ENCODE assay signal across 23 mouse cellular contexts in genomic region chr3:108312414-108312813, GRCm38 (mm10). TPM values are rescaled to one million over a fixed set of nuclear protein-coding genes. Genes with fewer than 3 reads are reported as not detected.
DNase-seq lines count a peak whose midpoint lies in the region; ATAC-seq and TF ChIP-seq lines count a peak whose summit lies in the region.
"Had no signal": no experiment of that assay in that cellular context is flagged by ENCODE, and none has a peak within 500 bp of the region (broad histone marks: within the 10 kb centered on the region; RNA-seq: fewer than 3 reads in every experiment).

No protein-coding gene starts in this region.

- TF ChIP-seq POLR2A in kidney, adult 2 months (IDR thresholded peaks at IDR 0.05; ENCODE audit: low read depth, low read length), result no peak

- H3K4me2 ChIP-seq in forebrain, embryonic 11.5 days (ENCODE audit: low read depth, low read length, severe bottlenecking), result no peak overlapping the region
- H3K4me2 ChIP-seq in forebrain, embryonic 12.5 days, result no peak overlapping the region
- H3K4me2 ChIP-seq in intestine, embryonic 15.5 days (replicated peaks), result no peak overlapping the region
- H3K4me2 ChIP-seq in intestine, postnatal 0 days (replicated peaks; ENCODE audit: low read depth), result no peak overlapping the region
- no peak overlapping the region for H3K4me2 ChIP-seq in stomach, postnatal 0 days (replicated peaks; ENCODE audit: low read depth)
- H3K4me2 ChIP-seq: forebrain, embryonic 15.5 days; heart, embryonic 12.5 days; heart, embryonic 15.5 days; hindbrain, embryonic 14.5 days had no signal

- H3K36me3 ChIP-seq in forebrain, embryonic 11.5 days (ENCODE audit: control insufficient read depth, insufficient read depth, low read length), result no peaks in the 10 kb centered on the region
- peaks cover 17% of the 10 kb centered on the region for H3K36me3 ChIP-seq in forebrain, embryonic 12.5 days (replicated peaks)
- H3K36me3 ChIP-seq in intestine, embryonic 15.5 days, result no peaks in the 10 kb centered on the region
- H3K36me3 ChIP-seq in intestine, postnatal 0 days (ENCODE audit: control insufficient read depth, insufficient read depth), result no peaks in the 10 kb centered on the region
- H3K36me3 ChIP-seq in stomach, postnatal 0 days (ENCODE audit: control insufficient read depth, insufficient read depth, low read length), result no peaks in the 10 kb centered on the region
- H3K36me3 ChIP-seq in kidney, adult 2 months (ENCODE audit: control insufficient read depth, insufficient read depth, low read length), result no peaks in the 10 kb centered on the region
- H3K36me3 ChIP-seq: heart, embryonic 15.5 days had no signal

- H3K4me3 ChIP-seq in forebrain, embryonic 11.5 days (ENCODE audit: low read depth, low read length), result no peak overlapping the region
- no peak overlapping the region for H3K4me3 ChIP-seq in forebrain, embryonic 12.5 days (replicated peaks)
- no peak overlapping the region for H3K4me3 ChIP-seq in intestine, embryonic 15.5 days (replicated peaks)
- no peak overlapping the region for H3K4me3 ChIP-seq in intestine, postnatal 0 days (ENCODE audit: low read depth, low read length)
- H3K4me3 ChIP-seq in stomach, postnatal 0 days (ENCODE audit: low read depth, low read length), result no peak overlapping the region
- no peak overlapping the region for H3K4me3 ChIP-seq in kidney, adult 2 months (ENCODE audit: insufficient read depth, low read depth, low read length)
- H3K4me3 ChIP-seq: forebrain, embryonic 10.5 days; forebrain, embryonic 15.5 days; heart, embryonic 12.5 days; heart, embryonic 15.5 days had no signal

- no peaks in the 10 kb centered on the region for H3K4me1 ChIP-seq in forebrain, embryonic 11.5 days (replicated peaks; ENCODE audit: control insufficient read depth, insufficient read depth, low read length)
- H3K4me1 ChIP-seq in forebrain, embryonic 12.5 days, result no peaks in the 10 kb centered on the region; the same call in 1 of the 2 replicates
- H3K4me1 ChIP-seq in intestine, embryonic 15.5 days (replicated peaks), result no peaks in the 10 kb centered on the region
- 0 out of 2 replicates have a peak, but pooled peaks cover 2% of the 10 kb centered on the region for H3K4me1 ChIP-seq in intestine, postnatal 0 days (replicated peaks; ENCODE audit: control insufficient read depth, insufficient read depth, low read length)
- peaks cover 4% of the 10 kb centered on the region; the same call in 1 of the 2 replicates for H3K4me1 ChIP-seq in stomach, postnatal 0 days (replicated peaks; ENCODE audit: control insufficient read depth, insufficient read depth)
- no peaks in the 10 kb centered on the region; the same call in 1 of the 2 replicates for H3K4me1 ChIP-seq in kidney, adult 2 months (ENCODE audit: control insufficient read depth, insufficient read depth, low read length)
- H3K4me1 ChIP-seq: forebrain, embryonic 10.5 days had no signal

- no peak for TF ChIP-seq CTCF in intestine, postnatal 0 days (IDR thresholded peaks at IDR 0.05; ENCODE audit: low read depth)
- no peak for TF ChIP-seq CTCF in stomach, postnatal 0 days (IDR thresholded peaks at IDR 0.05; ENCODE audit: low read depth)
- TF ChIP-seq CTCF in kidney, adult 2 months (conservative IDR thresholded peaks at IDR 0.05; ENCODE audit: insufficient read depth, insufficient read length, low read depth, low read length), result no peak

- no peak for ATAC-seq in forebrain, embryonic 11.5 days (replicated peaks; ENCODE audit: low FRiP score)
- no peak for ATAC-seq in forebrain, embryonic 12.5 days (ENCODE audit: low FRiP score)
- peak; percentile 48; the same call in 1 of the 2 replicates for ATAC-seq in intestine, embryonic 15.5 days
- ATAC-seq in intestine, postnatal 0 days, result no peak
- ATAC-seq in stomach, postnatal 0 days (ENCODE audit: low FRiP score, low TSS enrichment), result peak; percentile 72; the same call in 1 of the 2 replicates
- ATAC-seq: forebrain, embryonic 15.5 days; hindbrain, postnatal 0 days; inflammation-experienced regulatory T-cells, adult 6 months; Patski had no signal

- H3K9me3 ChIP-seq in forebrain, embryonic 11.5 days (ENCODE audit: control insufficient read depth, low read length), result no peaks in the 10 kb centered on the region
- H3K9me3 ChIP-seq in forebrain, embryonic 12.5 days, result no peaks in the 10 kb centered on the region
- no peaks in the 10 kb centered on the region for H3K9me3 ChIP-seq in intestine, embryonic 15.5 days
- H3K9me3 ChIP-seq in intestine, postnatal 0 days (ENCODE audit: control insufficient read depth), result no peaks in the 10 kb centered on the region
- no peaks in the 10 kb centered on the region for H3K9me3 ChIP-seq in stomach, postnatal 0 days (ENCODE audit: control insufficient read depth, low read length)
- H3K9me3 ChIP-seq: forebrain, embryonic 10.5 days; forebrain, embryonic 15.5 days; heart, embryonic 12.5 days; heart, embryonic 15.5 days had no signal

- TF ChIP-seq EP300 in stomach, postnatal 0 days (optimal IDR thresholded peaks at IDR 0.05), result no peak

- no peak overlapping the region for H3K9ac ChIP-seq in forebrain, embryonic 11.5 days (ENCODE audit: low read length)
- H3K9ac ChIP-seq in forebrain, embryonic 12.5 days, result no peak overlapping the region
- no peak overlapping the region for H3K9ac ChIP-seq in intestine, embryonic 15.5 days
- H3K9ac ChIP-seq in intestine, postnatal 0 days (ENCODE audit: low read depth, low read length), result no peak overlapping the region
- H3K9ac ChIP-seq in stomach, postnatal 0 days (ENCODE audit: low read length), result no peak overlapping the region
- H3K9ac ChIP-seq: forebrain, embryonic 15.5 days; heart, embryonic 12.5 days; heart, embryonic 15.5 days; hindbrain, embryonic 14.5 days had no signal

- H3K27ac ChIP-seq in forebrain, embryonic 11.5 days (ENCODE audit: low read depth, low read length), result no peak overlapping the region
- no peak overlapping the region for H3K27ac ChIP-seq in forebrain, embryonic 12.5 days
- no peak overlapping the region for H3K27ac ChIP-seq in intestine, embryonic 15.5 days
- H3K27ac ChIP-seq in intestine, postnatal 0 days (ENCODE audit: low read depth, low read length), result no peak overlapping the region
- no peak overlapping the region for H3K27ac ChIP-seq in stomach, postnatal 0 days (replicated peaks)
- no peak overlapping the region for H3K27ac ChIP-seq in kidney, adult 2 months (ENCODE audit: insufficient read depth, low read depth, low read length)
- H3K27ac ChIP-seq: forebrain, embryonic 10.5 days; forebrain, embryonic 15.5 days; hindbrain, embryonic 14.5 days; hindbrain, postnatal 0 days had no signal

- peak; percentile 8 for DNase-seq in forebrain, embryonic 11.5 days (ENCODE audit: low spot score)
- DNase-seq in stomach, postnatal 0 days (ENCODE audit: low spot score), result no peak
- no peak for DNase-seq in kidney, adult 2 months
- DNase-seq: cerebellum, adult 18-20 months; cerebellum, adult 9-10 months; cerebellum, postnatal 14 days; gastrocnemius, postnatal 10 days; gastrocnemius, postnatal 36 days; heart, adult 11 months; heart, postnatal 4 days had no signal

- no peaks in the 10 kb centered on the region for H3K27me3 ChIP-seq in forebrain, embryonic 11.5 days (ENCODE audit: control insufficient read depth, insufficient read depth, low read length)
- H3K27me3 ChIP-seq in forebrain, embryonic 12.5 days, result no peaks in the 10 kb centered on the region
- H3K27me3 ChIP-seq in intestine, embryonic 15.5 days (replicated peaks), result no peaks in the 10 kb centered on the region
- no peaks in the 10 kb centered on the region for H3K27me3 ChIP-seq in intestine, postnatal 0 days (replicated peaks; ENCODE audit: control insufficient read depth, insufficient read depth, low read length)
- H3K27me3 ChIP-seq in stomach, postnatal 0 days (ENCODE audit: control insufficient read depth, insufficient read depth, low read length), result no peaks in the 10 kb centered on the region
- H3K27me3 ChIP-seq in kidney, adult 2 months (replicated peaks; ENCODE audit: control insufficient read depth, insufficient read depth, low read length), result no peaks in the 10 kb centered on the region
- H3K27me3 ChIP-seq: forebrain, embryonic 15.5 days; heart, embryonic 12.5 days; heart, embryonic 15.5 days; Patski had no signal

RNA-seq across cellular contexts. Expression of gene Sort1, which starts 28.5 kb away (rescaled TPM):
- 28.9 and 31.3 TPM in 2 replicates for polyA plus RNA-seq in forebrain, embryonic 11.5 days (2014; fragmentation: Nextera tagmentation; extraction: Ambion mirVana)
- polyA plus RNA-seq in forebrain, embryonic 12.5 days (2016; fragmentation: Nextera tagmentation; extraction: Ambion mirVana), result 23.3 and 30.8 TPM in 2 replicates
- 9.4 and 10.4 TPM in 2 replicates for polyA plus RNA-seq in intestine, embryonic 15.5 days (2015; fragmentation: Nextera tagmentation; extraction: Ambion mirVana)
- 4.6 and 5.2 TPM in 2 replicates for polyA plus RNA-seq in intestine, postnatal 0 days (2015; fragmentation: Nextera tagmentation; extraction: Ambion mirVana)
- 7.6 and 9.2 TPM in 2 replicates for polyA plus RNA-seq in stomach, postnatal 0 days (2015; fragmentation: Nextera tagmentation; extraction: Ambion mirVana)
- 30.2 and 34.2 TPM in 2 replicates for polyA plus RNA-seq in kidney, adult 2 months (2012; rRNA removed)
- polyA plus RNA-seq: inflammation-experienced regulatory T-cells, adult 6 months had no signal

RNA-seq across cellular contexts. Expression of gene Mybphl, which starts 52.3 kb away (rescaled TPM):
- polyA plus RNA-seq in forebrain, embryonic 11.5 days (2014; fragmentation: Nextera tagmentation; extraction: Ambion mirVana), result not detected in 2 replicates
- 0.15 and 0.31 TPM in 2 replicates for polyA plus RNA-seq in forebrain, embryonic 12.5 days (2016; fragmentation: Nextera tagmentation; extraction: Ambion mirVana)
- not detected in 2 replicates for polyA plus RNA-seq in intestine, embryonic 15.5 days (2015; fragmentation: Nextera tagmentation; extraction: Ambion mirVana)
- polyA plus RNA-seq in intestine, postnatal 0 days (2015; fragmentation: Nextera tagmentation; extraction: Ambion mirVana), result not detected in 2 replicates
- not detected in 2 replicates for polyA plus RNA-seq in stomach, postnatal 0 days (2015; fragmentation: Nextera tagmentation; extraction: Ambion mirVana)
- 0.06 TPM in 1 of 2 replicates, not detected in the other for polyA plus RNA-seq in kidney, adult 2 months (2012; rRNA removed)
- polyA plus RNA-seq: embryonic facial prominence, embryonic 14.5 days; forebrain, embryonic 10.5 days; forebrain, embryonic 15.5 days; hindbrain, embryonic 11.5 days; inflammation-experienced regulatory T-cells, adult 6 months; Patski had no signal

RNA-seq across cellular contexts. Expression of gene Psma5, which starts 55.7 kb away (rescaled TPM):
- polyA plus RNA-seq in forebrain, embryonic 11.5 days (2014; fragmentation: Nextera tagmentation; extraction: Ambion mirVana), result 277 and 297 TPM in 2 replicates
- polyA plus RNA-seq in forebrain, embryonic 12.5 days (2016; fragmentation: Nextera tagmentation; extraction: Ambion mirVana), result 229 and 241 TPM in 2 replicates
- polyA plus RNA-seq in intestine, embryonic 15.5 days (2015; fragmentation: Nextera tagmentation; extraction: Ambion mirVana), result 271 and 291 TPM in 2 replicates
- 166 and 179 TPM in 2 replicates for polyA plus RNA-seq in intestine, postnatal 0 days (2015; fragmentation: Nextera tagmentation; extraction: Ambion mirVana)
- 159 and 166 TPM in 2 replicates for polyA plus RNA-seq in stomach, postnatal 0 days (2015; fragmentation: Nextera tagmentation; extraction: Ambion mirVana)
- polyA plus RNA-seq in kidney, adult 2 months (2012; rRNA removed), result 43.2 and 55.0 TPM in 2 replicates

Comparison
In these comparisons a context has a peak if more than half of its experiments do, and no peak if none do; other contexts are left out.
1. ATAC-seq: peak in intestine, embryonic 15.5 days (single experiment) and stomach, postnatal 0 days (single experiment); none in forebrain, embryonic 11.5 days (single experiment), forebrain, embryonic 12.5 days (single experiment) and intestine, postnatal 0 days (single experiment).